Mouse (Mus musculus) thymus, postnatal 0 days (tissue): Measurements from ENCODE around the gene Efna2. TPM values are rescaled to one million over a fixed set of nuclear protein-coding genes. Genes with fewer than 3 reads are reported as not detected.

Source experiments
- DNase-seq: peaks from one replicate; pipeline ENCODE4 v3.0.0-alpha.2; 2015; ENCODE audit warnings: low spot score
- polyA plus RNA-seq: library from polyadenylated mRNA; unstranded; fragments of >200 nt; fragmentation: Nextera tagmentation; extraction: Ambion mirVana; gene quantifications from 2 replicates; pipeline ENCODE4 v1.2.1, GENCODE M21; 2015

Efna2 gene
- polyA plus RNA-seq, result 1.2 and 1.6 TPM in 2 replicates

DNA sequence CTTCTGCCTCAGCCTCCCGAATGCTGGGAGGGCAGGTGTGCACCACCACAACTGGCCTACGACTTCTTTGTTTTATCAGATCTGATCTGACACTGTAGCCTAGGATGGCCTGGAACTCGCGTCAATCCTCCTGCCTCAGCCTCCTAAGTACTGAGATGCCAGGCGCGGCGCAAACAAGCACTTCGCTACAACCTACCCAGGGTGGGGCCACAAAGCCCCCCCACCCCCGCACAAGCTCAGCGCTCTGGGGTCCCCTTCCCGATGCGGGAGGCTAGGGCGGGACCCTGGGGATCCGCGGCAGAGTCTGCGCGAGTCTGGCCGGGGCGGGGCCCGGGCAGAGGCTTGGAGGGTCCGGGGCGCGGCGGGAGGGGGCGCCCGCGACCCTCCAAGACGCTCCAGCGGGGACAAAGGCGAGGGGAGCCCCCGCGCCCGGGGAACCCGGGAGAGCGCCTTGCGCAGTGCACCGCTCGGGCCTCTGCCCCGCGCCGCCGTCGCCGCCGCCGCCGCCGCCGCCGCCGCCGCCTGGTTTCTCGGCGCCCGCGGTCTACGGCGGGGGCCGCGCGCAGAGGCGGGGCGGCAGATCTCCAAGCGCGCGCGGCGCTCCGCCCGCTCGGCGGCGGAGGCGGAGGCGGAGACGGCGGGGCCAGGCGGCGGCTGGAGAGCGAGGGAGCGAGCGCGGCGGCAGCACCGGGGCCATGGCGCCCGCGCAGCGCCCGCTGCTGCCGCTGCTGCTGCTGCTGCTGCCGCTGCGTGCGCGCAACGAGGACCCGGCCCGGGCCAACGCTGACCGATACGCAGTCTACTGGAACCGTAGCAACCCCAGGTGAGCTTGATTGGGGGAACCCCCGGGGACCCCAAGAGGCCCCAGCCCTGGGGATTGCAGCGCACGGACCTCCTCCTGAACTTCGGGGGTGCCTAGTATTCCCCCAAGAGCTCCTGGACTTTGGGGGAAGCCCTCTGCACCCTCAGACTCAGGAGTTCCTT, at the start of gene Efna2:
TSS of gene Efna2 (plus strand) at position 415 of the 984 bp plus-strand sequence.
- peak; percentile 50 for DNase-seq

DNA sequence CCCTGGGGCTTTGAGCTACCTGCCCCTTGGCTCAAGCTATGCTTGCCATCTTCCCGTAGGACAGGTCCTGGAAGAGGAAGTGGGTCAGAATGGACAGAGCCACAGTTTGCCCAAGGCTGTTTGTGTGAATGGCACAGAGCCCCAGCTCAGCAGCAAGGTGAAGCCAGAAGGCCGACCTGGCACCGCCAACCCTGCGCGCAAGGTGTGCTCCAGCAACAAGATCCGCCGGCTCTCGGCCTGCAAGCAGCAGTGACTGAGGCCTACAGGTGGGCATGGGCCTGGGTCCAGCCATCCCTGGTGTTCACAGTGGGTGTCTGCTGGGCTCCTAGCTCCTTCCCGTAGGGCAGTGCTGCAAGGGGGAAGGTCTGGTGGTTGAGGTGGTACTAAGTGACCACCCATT, 49.4 kb upstream of the Efna2 start:
- DNase-seq, result no peak

DNA sequence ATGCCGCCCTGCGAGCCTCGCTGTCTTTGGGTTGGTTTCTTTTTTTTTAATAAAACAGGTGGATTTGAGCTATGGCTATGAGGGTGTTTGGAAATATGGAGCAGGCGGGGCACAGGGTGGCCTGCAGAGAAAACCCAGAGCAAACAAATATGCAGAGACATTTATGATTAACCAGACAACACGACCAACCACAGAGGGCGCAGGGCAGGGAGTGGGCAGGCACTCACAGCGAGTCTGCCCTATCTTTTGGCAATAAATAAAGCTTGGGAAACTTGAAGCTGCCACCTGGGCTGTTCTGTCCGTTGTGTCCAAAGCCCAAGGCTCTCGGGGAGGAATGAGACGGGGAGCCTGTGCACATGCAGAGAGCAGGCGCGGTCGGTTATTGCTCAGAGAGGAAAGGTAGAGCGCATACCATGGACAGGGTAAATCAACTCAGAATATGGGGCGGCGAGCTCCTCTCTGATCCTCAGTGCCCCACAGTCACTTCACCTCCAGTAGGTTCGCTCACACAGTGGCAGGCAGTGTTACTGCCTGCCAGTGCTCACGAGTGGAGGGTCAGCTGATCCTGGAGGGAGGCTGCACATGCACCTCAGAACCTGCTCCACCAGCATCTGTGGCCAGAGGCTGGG, 48.8 kb upstream of the Efna2 start:
- no peak for DNase-seq

DNA sequence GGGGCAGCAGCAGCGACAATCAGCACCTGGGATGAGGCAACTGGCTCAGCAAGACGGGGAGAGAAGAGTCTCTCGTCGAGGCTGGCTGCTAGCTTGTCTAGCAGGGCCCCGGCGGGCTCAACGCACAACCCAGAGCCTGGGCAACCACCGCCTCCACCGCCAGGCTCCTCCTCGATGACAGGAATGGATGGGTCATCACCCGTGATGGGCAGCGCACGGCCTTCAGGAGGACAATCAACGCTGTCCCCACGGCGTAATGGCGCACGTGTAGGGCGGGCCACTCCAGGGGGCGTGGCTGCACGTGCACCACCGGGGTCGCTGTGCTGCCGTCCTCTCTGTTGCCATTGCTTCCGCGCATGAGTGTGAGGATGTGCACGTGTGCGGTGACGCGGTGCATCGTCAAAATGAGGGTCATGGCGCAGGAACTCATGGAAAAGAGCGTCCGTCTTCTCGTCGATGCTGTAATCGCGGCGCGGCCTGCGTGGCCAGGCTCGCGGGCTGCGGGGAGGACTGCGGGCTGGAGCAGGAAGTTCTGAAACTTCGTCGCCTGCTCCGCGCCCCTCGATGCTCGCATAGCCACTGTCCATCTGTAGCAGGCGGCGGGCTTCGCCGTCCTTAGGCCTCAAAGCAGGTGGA, 47.8 kb upstream of the Efna2 start:
- DNase-seq, result peak; percentile 30

DNA sequence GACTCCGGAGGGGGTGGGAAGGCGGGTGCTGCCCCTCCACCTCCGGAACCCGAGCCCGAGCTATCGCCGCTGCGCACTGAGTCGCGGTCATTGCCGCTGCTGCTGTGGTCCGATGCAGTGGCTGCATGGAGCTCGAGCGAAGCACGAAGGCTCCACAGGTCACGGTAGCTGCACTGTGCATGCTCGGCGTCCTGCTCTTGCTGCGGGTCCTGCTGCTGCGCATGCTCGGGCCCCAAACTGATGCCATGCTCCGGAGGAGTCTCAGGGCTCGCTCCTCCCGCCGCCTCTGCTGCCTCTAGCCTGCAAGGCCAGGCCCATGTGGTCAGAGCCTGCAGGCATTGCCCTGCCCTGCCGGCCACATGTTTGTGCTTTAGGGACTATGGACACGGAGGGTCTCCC, 47.3 kb upstream of the Efna2 start:
- DNase-seq, result no peak

DNA sequence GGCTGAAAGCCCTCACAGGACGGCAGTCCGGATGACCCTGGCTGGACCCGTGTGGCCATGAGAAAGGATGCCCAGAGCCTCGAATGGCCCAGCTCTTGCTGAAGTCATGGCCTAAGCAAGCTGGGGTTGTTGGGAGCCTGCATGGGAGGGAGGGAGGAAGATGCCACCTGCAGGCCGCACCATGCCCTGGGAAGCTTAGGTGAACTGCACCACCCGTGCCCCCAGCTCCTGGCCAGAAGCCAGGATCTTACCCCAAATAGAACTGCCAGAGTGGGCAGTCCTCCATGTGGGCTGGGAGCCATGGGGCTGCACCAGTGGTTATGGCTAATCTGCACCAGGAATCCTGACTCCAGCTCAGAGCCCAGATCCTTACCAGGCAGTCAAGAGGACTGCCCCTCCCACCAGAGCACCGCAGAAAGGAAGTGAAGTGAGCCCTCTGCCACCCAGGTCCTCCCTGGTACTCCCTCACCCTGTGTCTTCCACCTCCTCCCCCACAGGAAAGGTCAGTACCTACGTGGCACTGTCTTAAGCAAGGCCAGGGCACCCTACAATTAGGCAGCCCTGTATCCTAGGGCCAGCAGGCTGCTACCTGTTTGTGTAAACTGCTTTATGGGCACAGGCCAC, 45.9 kb upstream of the Efna2 start:
- no peak for DNase-seq

DNA sequence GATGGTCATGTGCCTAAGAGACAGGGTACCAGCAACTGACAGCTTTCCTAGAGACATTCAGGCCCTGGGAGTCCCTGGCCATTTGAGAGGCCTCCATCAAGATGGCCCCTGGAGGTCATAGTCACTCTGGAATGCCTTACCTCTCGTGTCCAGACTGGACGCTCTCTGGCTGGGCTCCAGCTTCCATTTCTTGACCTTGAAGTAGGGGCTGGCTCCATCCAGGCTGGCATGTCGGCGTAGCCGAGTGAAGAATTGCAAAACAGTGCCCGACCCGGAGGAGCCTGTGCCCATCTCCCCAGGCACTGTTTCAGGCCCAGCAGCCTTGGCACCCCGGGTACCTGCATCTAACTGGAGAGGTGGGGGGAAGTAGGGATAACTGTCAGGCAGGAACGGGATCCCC, 44.9 kb upstream of the Efna2 start:
- no peak for DNase-seq

DNA sequence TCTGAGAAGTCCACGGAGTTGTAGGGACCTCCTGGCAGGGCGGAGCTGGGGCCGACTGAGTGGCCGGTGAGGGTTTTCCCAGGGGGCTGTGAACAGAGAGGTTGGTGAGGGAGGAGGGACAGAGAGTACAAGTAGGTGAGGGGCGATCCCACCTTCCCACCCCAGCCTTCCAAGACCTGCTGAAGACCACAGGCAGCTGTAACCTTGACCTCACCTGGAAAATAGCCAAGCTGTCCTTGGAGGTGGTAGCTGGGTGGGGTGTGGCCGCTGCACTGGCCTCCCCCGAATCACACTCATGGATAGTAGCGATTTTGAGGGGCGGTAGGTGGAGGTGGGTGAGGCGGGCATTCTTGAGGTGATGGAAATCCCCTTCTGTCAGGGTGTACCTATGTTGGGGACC, 44.1 kb upstream of the Efna2 start:
- DNase-seq, result no peak

DNA sequence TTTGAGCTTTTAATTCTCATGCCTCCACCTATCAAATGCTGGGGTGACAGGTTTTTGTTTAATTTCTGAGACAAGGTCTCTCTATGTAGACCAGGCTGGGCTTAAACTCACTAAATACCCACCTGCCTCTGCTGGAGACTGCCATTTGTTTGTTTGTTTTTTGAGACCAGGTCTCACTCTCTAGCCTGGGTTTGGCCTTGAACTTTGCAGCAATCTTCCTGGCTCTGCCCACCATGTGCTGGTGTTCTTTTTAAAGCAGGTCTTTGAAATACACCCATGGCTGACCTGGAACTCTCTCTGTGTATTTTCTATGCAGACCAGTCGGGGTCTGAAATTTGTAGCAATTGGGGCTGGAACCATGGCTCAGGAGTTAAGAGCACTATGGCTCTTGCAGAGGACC, 43.6 kb upstream of the Efna2 start:
- no peak for DNase-seq

DNA sequence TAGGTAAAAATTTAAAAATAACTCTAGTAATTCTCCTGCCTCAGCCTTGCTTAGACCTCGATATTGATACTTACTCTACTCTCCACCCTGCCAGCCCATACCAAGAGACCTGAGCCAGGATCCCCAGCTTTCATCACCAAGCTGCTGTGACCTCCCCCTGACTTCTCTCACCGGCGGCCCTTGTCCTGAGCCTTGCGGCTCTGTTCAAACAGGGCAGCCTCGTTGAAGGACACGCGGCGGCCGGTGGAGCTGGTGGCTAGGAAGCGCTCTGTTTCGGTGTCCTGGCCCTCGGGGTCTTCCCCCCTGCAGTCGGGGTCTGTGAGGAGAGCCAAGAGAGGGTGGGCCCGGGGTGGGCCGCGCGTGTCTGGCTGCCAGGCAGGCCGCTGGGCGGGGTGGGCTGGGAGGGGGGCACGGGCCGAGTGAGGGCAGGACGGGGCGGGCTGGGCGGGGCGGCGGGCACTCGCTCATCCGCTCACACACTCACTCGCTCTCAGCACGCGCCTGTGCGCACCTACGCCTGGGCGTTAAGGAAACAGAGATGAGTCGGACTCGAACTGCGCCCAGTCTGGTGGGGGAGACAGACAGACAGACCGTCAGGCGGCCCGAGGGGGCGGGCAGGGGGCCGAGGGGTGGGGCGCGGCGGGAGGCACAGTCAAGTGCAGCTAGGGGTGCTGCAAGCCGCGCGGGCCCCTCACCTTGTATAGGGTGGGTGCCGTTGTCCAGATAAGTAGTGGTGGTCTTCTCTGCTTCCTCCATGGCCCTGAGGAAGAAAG, 42.9 kb upstream of the Efna2 start:
- DNase-seq, result no peak

DNA sequence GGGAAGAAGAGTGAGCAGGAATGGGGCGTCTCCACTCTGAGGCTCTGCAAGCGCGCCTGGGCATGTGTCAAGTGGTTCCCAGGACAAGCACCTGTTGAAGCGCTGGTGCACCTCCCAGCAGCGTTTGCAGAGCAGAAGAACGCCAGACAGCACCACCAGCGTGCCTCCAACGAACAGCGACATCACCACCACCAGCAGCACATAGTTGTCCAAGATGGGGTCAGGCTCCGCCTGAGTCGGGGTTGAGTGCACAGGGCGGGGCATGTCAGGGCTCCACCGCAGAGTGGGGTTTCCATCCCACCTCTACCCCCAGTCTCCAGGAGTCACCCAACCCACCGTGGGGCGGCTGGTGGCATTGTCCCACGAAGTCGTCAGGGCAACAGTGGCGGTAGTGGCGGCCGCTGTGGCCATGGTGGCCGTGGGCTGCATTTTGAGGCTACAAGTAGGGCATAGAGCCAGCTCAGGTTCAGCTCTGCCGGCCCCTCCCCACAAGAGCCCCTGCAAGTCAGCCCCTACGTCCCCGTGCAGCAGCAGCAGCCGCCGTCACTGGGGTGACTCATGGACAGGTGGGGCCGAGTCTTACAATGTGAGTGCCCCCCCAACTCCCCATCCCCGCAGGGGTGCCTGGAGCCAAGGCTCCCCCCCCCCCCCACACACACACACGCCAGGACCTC, 42.2 kb upstream of the Efna2 start:
- DNase-seq, result peak; percentile 50

DNA sequence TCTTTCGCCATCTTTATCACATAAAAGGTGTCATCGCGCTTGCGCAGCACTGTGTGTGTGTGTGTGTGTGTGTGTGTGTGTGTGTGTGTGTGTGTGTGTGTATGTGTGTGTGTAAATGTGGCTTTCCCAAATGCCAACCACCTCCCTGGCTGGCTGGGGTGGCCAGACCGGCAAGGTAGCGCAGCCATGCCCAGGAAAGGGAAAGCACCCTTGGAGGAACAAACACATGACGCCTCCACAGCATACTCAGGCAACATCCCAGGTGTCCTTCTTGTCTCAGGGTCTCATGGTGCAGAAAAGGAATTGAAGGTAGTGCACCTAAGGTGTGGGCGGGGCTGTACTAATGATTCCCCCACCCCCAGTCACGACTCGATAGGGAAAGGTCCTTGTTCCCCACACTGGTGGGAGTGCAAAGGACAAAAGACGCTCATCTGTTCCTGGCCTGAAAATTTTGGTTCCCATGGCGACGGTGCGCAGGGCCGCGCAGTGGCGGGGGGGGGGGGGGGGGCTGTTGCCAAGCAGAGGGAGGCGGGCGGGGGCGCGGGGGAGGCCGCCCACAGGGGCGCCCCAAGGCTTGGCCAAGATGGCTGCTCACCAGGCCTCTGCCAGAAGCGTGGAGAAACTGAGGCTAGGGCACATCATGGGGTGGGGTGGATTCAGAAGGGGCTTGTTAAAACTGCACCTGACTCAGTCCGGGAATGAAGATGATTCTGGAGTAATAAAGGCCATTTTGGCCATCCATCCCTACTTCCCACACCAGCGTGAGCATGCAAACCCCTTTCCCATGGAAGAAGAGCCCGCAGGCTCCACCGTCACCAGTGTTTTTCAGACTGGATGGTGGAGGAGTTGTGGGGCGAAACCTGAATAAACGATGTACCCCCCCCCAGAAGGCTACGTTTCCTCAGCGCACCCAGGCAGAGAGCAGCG, 41.4 kb upstream of the Efna2 start:
- peak; percentile 20 for DNase-seq

DNA sequence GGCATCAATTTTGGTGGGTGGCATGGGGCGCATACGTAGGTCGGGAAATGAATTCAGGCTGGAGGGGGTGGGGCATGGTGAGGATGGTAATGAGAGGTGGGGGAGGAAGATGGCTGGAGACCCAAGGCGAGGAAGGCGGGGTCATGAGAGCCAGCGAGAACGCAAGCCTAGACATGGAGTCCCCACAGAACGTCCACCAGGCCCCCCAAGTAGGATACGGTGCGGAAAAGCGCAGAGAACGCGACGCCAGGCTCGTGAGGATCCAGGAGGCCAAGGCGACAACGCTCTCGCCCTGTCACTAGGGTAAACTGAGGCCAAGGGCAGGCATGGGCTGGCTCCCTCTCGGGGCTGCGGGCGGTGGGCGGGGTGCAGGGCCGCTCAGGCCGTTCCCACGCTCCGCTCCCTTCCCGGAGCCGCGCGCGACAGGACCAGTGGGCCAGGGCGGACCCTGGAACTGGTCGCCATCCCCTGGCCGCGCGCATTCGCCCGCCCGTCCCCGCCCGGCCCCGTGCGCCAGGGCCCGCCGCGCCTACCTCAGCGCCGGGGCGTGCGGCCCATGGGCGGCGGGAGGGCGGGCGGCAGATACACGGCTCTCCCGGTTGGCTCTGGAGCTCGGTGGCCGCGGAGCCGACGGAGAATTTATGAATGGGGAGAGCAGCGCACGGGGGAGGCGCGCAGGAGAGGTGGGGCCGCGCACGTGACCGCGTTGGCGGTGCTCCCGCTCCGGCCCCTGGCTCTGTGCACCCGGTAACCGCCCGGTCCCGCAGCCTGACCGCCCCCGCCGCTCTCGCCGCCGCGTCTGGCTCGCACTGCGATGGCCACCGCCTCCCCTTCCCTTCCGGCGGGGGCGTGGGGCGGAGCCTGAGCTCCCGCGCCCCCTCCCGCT, 40.5 kb upstream of the Efna2 start, which contains the start of gene Atp5d:
TSS of gene Atp5d (plus strand) at position 80 of the 886 bp plus-strand sequence.
- peak; percentile 79 for DNase-seq

DNA sequence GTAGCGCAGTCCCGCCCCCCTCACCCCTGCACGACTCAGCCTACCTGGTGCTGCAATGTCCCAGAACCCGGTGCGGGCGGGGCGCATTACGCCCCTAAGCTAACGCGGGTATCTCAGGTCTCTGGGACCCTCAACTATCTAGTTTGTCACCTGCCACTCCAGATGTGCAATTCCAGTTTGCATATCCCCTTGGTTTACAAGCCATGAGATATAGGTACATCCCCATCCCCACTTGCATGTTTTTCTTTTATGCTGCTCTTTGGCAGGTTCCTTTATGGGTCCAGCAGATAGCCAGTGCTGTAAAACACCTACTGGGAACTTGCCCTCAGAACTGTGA, 39.9 kb upstream of the Efna2 start:
- DNase-seq, result no peak

DNA sequence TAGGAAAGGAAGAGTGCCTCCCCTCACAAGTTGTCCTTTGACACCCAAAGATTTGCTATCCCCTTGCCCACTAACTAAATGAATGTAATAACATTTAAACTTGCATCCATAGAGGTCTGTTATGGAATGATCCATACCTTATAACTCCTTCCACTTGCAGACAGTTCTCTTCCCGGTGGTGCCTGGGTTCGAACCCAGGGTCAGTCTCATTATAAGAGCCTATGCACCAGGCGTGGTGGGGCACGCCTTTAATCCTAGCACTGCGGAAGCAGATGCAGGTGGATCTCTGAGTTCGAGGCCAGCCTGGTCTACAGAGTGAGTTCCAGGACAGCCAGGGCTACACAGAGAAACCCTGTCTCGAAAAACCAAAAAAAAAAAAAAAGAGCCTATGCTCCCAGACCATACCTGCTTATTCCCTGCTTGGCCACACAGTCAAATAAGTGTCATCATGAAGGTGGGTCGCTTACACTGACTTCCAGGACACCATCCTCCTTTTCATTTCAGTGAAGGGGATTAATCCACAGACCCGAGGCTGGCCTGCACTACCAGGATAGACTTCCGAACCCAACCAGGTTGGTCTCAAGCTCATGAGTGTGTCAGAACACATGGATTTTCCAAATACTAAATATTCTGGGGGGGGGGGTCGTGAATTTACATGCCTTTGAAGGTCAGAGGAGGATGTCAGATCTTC, 39.2 kb upstream of the Efna2 start:
- no peak for DNase-seq

DNA sequence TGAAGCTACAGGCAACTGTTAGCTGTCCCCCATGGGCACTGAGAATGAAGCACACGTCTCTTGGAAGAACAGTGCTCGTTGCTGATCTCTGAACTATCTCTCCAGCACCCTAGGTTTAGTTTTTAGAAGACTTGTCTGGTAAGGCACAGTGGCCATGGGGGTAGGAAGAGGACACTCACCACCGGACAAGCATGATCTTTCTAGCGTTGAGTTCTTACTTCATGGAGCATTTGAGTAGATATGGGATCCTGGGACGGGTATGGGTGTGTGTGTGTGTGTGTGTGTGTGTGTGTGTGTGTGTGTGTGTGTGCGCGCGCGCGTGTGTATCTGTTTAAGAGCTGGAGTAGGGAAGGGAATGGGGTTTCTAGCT, 38.6 kb upstream of the Efna2 start, which contains the start of gene Cbarp:
TSS of gene Cbarp (minus strand) at position 170 of the 370 bp plus-strand sequence.
- no peak for DNase-seq

DNA sequence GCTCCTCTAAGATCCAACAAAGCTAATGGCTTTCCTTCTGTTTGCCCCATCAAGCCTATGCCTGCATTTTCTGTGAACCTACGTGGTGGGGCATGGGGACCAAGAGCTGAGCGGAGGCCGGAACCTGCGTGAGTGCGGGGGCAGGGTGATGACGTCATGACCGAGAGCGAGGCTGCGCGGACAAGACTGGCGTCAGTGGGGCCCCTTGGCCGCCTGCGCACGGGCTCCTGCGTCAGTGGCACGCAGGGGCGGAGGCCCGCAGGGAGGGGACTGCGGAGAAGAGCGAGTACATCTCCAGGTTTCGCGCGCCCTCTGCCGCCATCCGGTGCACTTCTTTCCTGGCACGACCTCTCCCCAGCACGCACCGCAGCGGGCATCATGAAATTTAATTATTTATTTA, 38.0 kb upstream of the Efna2 start:
- DNase-seq, result peak; percentile 97
